Mouse (Mus musculus): Measurements from ENCODE around the gene Cfap97d2. TPM values are rescaled to one million over a fixed set of nuclear protein-coding genes. Genes with fewer than 3 reads are reported as not detected.

The Cfap97d2 gene
- total and polyA plus RNA-seq, 3 experiments: 0.38 TPM; not detected in 2

- Histone ChIP-seq H3K27me3 (ENCODE audit: insufficient read depth, low read length) (0 out of 2 replicates have a peak, but pooled peaks cover 2% of the 10 kb centered on the region), H3K4me3 (ENCODE audit: low read depth, low read length) (no peak overlapping the region), H3K36me3 (replicated peaks) (no peaks in the 10 kb centered on the region), H3K9me3 (replicated peaks) (no peaks in the 10 kb centered on the region), H3K4me1 (ENCODE audit: insufficient read depth, low read depth, low read length) (no peaks in the 10 kb centered on the region)
- no peak for TF ChIP-seq POLR2AphosphoS5 (IDR thresholded peaks at IDR 0.05; ENCODE audit: insufficient replicate concordance, low read depth, low read length)
- no peak for TF ChIP-seq CTCF (IDR thresholded peaks at IDR 0.05; ENCODE audit: low read depth, low read length)
- TF ChIP-seq TAL1 (conservative IDR thresholded peaks at IDR 0.05; ENCODE audit: low read depth, low read length): no peak
- TF ChIP-seq GATA2 (IDR thresholded peaks at IDR 0.05; ENCODE audit: borderline replicate concordance, low read depth, low read length): no peak
- TF ChIP-seq GATA1 (IDR thresholded peaks at IDR 0.05; ENCODE audit: borderline replicate concordance, low read length): no peak
- ATAC-seq (ENCODE audit: extremely low read depth, insufficient number of reproducible peaks, low FRiP score, poor library complexity, severe bottlenecking) (no peak), DNase-seq (ENCODE audit: low spot score) (no peak)
Observed at GRCm38 (mm10) chr8:13668367-13668766, 37.3 kb upstream of the Cfap97d2 start.

GRCm38 (mm10) chr8:13670011-13670471, 35.6 kb upstream of the Cfap97d2 start:
- H3K27me3 ChIP-seq (ENCODE audit: insufficient read depth, low read length): 0 out of 2 replicates have a peak, but pooled peaks cover 4% of the 10 kb centered on the region
- H3K9me3 ChIP-seq (replicated peaks): no peaks in the 10 kb centered on the region
- no peak for ATAC-seq (ENCODE audit: extremely low read depth, insufficient number of reproducible peaks, low FRiP score, poor library complexity, severe bottlenecking)
- no peaks in the 10 kb centered on the region for H3K36me3 ChIP-seq (replicated peaks)
- DNase-seq (ENCODE audit: low spot score): no peak
- no peak overlapping the region for H3K4me3 ChIP-seq (ENCODE audit: low read depth, low read length)
- TF ChIP-seq GATA1 (IDR thresholded peaks at IDR 0.05; ENCODE audit: borderline replicate concordance, low read length) (no peak), POLR2AphosphoS5 (IDR thresholded peaks at IDR 0.05; ENCODE audit: insufficient replicate concordance, low read depth, low read length) (no peak), CTCF (IDR thresholded peaks at IDR 0.05; ENCODE audit: low read depth, low read length) (no peak), TAL1 (conservative IDR thresholded peaks at IDR 0.05; ENCODE audit: low read depth, low read length) (no peak), GATA2 (IDR thresholded peaks at IDR 0.05; ENCODE audit: borderline replicate concordance, low read depth, low read length) (no peak)
- H3K4me1 ChIP-seq (ENCODE audit: insufficient read depth, low read depth, low read length): no peaks in the 10 kb centered on the region

GRCm38 (mm10) chr8:13671246-13672003, 34.3 kb upstream of the Cfap97d2 start:
- Histone ChIP-seq H3K27me3 (ENCODE audit: insufficient read depth, low read length) (0 out of 2 replicates have a peak, but pooled peaks cover 4% of the 10 kb centered on the region), H3K9me3 (replicated peaks) (no peaks in the 10 kb centered on the region), H3K4me1 (ENCODE audit: insufficient read depth, low read depth, low read length) (no peaks in the 10 kb centered on the region), H3K36me3 (replicated peaks) (no peaks in the 10 kb centered on the region), H3K4me3 (ENCODE audit: low read depth, low read length) (no peak overlapping the region)
- no peak for DNase-seq (ENCODE audit: low spot score)
- no peak for ATAC-seq (ENCODE audit: extremely low read depth, insufficient number of reproducible peaks, low FRiP score, poor library complexity, severe bottlenecking)
- TF ChIP-seq GATA2 (IDR thresholded peaks at IDR 0.05; ENCODE audit: borderline replicate concordance, low read depth, low read length): no peak
- TF ChIP-seq GATA1 (IDR thresholded peaks at IDR 0.05; ENCODE audit: borderline replicate concordance, low read length): no peak
- no peak for TF ChIP-seq POLR2AphosphoS5 (IDR thresholded peaks at IDR 0.05; ENCODE audit: insufficient replicate concordance, low read depth, low read length)
- TF ChIP-seq CTCF (IDR thresholded peaks at IDR 0.05; ENCODE audit: low read depth, low read length): no peak
- no peak for TF ChIP-seq TAL1 (conservative IDR thresholded peaks at IDR 0.05; ENCODE audit: low read depth, low read length)

- H3K36me3 ChIP-seq (replicated peaks): no peaks in the 10 kb centered on the region
- H3K4me3 ChIP-seq (ENCODE audit: low read depth, low read length): no peak overlapping the region
- TF ChIP-seq CTCF (IDR thresholded peaks at IDR 0.05; ENCODE audit: low read depth, low read length): no peak
- no peak for TF ChIP-seq GATA2 (IDR thresholded peaks at IDR 0.05; ENCODE audit: borderline replicate concordance, low read depth, low read length)
- TF ChIP-seq TAL1 (conservative IDR thresholded peaks at IDR 0.05; ENCODE audit: low read depth, low read length): no peak
- no peak for TF ChIP-seq POLR2AphosphoS5 (IDR thresholded peaks at IDR 0.05; ENCODE audit: insufficient replicate concordance, low read depth, low read length)
- no peak for DNase-seq (ENCODE audit: low spot score)
- no peaks in the 10 kb centered on the region for H3K9me3 ChIP-seq (replicated peaks)
- no peaks in the 10 kb centered on the region for H3K4me1 ChIP-seq (ENCODE audit: insufficient read depth, low read depth, low read length)
- ATAC-seq (ENCODE audit: extremely low read depth, insufficient number of reproducible peaks, low FRiP score, poor library complexity, severe bottlenecking): no peak
- H3K27me3 ChIP-seq (ENCODE audit: insufficient read depth, low read length): 0 out of 2 replicates have a peak, but pooled peaks cover 4% of the 10 kb centered on the region
Observed at GRCm38 (mm10) chr8:13673215-13673614, 32.5 kb upstream of the Cfap97d2 start.

GRCm38 (mm10) chr8:13674294-13675010, 31.2 kb upstream of the Cfap97d2 start:
- Histone ChIP-seq H3K4me3 (ENCODE audit: low read depth, low read length) (no peak overlapping the region), H3K9me3 (replicated peaks) (no peaks in the 10 kb centered on the region), H3K4me1 (ENCODE audit: insufficient read depth, low read depth, low read length) (no peaks in the 10 kb centered on the region), H3K36me3 (replicated peaks) (no peaks in the 10 kb centered on the region), H3K27me3 (ENCODE audit: insufficient read depth, low read length) (0 out of 2 replicates have a peak, but pooled peaks cover 4% of the 10 kb centered on the region)
- no peak for ATAC-seq (ENCODE audit: extremely low read depth, insufficient number of reproducible peaks, low FRiP score, poor library complexity, severe bottlenecking)
- no peak for DNase-seq (ENCODE audit: low spot score)
- TF ChIP-seq GATA2 (IDR thresholded peaks at IDR 0.05; ENCODE audit: borderline replicate concordance, low read depth, low read length): no peak
- no peak for TF ChIP-seq GATA1 (IDR thresholded peaks at IDR 0.05; ENCODE audit: borderline replicate concordance, low read length)
- no peak for TF ChIP-seq TAL1 (conservative IDR thresholded peaks at IDR 0.05; ENCODE audit: low read depth, low read length)
- TF ChIP-seq CTCF (IDR thresholded peaks at IDR 0.05; ENCODE audit: low read depth, low read length): no peak
- TF ChIP-seq POLR2AphosphoS5 (IDR thresholded peaks at IDR 0.05; ENCODE audit: insufficient replicate concordance, low read depth, low read length): no peak

GRCm38 (mm10) chr8:13675121-13675520, 30.6 kb upstream of the Cfap97d2 start:
- no peak for DNase-seq (ENCODE audit: low spot score)
- Histone ChIP-seq H3K36me3 (replicated peaks) (no peaks in the 10 kb centered on the region), H3K4me1 (ENCODE audit: insufficient read depth, low read depth, low read length) (no peaks in the 10 kb centered on the region), H3K27me3 (ENCODE audit: insufficient read depth, low read length) (0 out of 2 replicates have a peak, but pooled peaks cover 4% of the 10 kb centered on the region), H3K4me3 (ENCODE audit: low read depth, low read length) (no peak overlapping the region), H3K9me3 (replicated peaks) (no peaks in the 10 kb centered on the region)
- ATAC-seq (ENCODE audit: extremely low read depth, insufficient number of reproducible peaks, low FRiP score, poor library complexity, severe bottlenecking): no peak
- TF ChIP-seq CTCF (IDR thresholded peaks at IDR 0.05; ENCODE audit: low read depth, low read length): no peak
- TF ChIP-seq POLR2AphosphoS5 (IDR thresholded peaks at IDR 0.05; ENCODE audit: insufficient replicate concordance, low read depth, low read length): no peak
- no peak for TF ChIP-seq GATA1 (IDR thresholded peaks at IDR 0.05; ENCODE audit: borderline replicate concordance, low read length)
- no peak for TF ChIP-seq TAL1 (conservative IDR thresholded peaks at IDR 0.05; ENCODE audit: low read depth, low read length)
- no peak for TF ChIP-seq GATA2 (IDR thresholded peaks at IDR 0.05; ENCODE audit: borderline replicate concordance, low read depth, low read length)

Data from G1E (cell line).